Mouse (Mus musculus) hindbrain, embryonic 13.5 days (tissue): ENCODE measurements around the gene Stra6. TPM values are rescaled to one million over a fixed set of nuclear protein-coding genes. Genes with fewer than 3 reads are reported as not detected.

Experiments
- ATAC-seq: fragments of 200-750 bp; cut with Nextera tagmentation; 2 replicates; pipeline ENCODE4 v1.8.0; 2017; ENCODE audit warnings: moderate TSS enrichment; ENCODE audit not compliant: low FRiP score
- H3K27ac ChIP-seq: fragments of 300-500 bp; sonication (generic); 2 replicates; pipeline ENCODE4 v1.5.1; 2015; ENCODE audit warnings: inconsistent platforms, mild to moderate bottlenecking, moderate library complexity
- H3K27me3 ChIP-seq: fragments of 300-500 bp; sonication (generic); 2 replicates; pipeline ENCODE4 v1.6.1; 2015; ENCODE audit warnings: mild to moderate bottlenecking, inconsistent platforms
- H3K36me3 ChIP-seq: fragments of 300-500 bp; sonication (generic); 2 replicates; pipeline ENCODE4 v1.6.1; 2015; ENCODE audit warnings: mild to moderate bottlenecking, inconsistent platforms
- H3K4me1 ChIP-seq: fragments of 300-500 bp; sonication (generic); replicated peaks from 2 replicates; pipeline ENCODE4 v1.6.1; 2015; ENCODE audit warnings: inconsistent platforms
- H3K4me2 ChIP-seq: fragments of 300-500 bp; sonication (generic); 2 replicates; pipeline ENCODE4 v1.6.1; 2015; ENCODE audit warnings: inconsistent platforms, mild to moderate bottlenecking, moderate library complexity
- H3K4me3 ChIP-seq: fragments of 300-500 bp; sonication (generic); 2 replicates; pipeline ENCODE4 v1.5.1; 2015; ENCODE audit warnings: mild to moderate bottlenecking, inconsistent platforms
- H3K9ac ChIP-seq: fragments of 300-500 bp; sonication (generic); 2 replicates; pipeline ENCODE4 v1.6.1; 2015; ENCODE audit warnings: mild to moderate bottlenecking, inconsistent platforms
- H3K9me3 ChIP-seq: fragments of 300-500 bp; sonication (generic); 2 replicates; pipeline ENCODE4 v1.6.1; 2016; ENCODE audit warnings: inconsistent platforms
- WGBS: fragments of 180-500 bp; shearing (Covaris S2); methylation state at CpG from one replicate; pipeline ENCODE4 v1.1.7; 2015; 5-methylcytosine and 5-hydroxymethylcytosine counted together
- polyA plus RNA-seq: library from polyadenylated mRNA; unstranded; fragments of >200 nt; fragmentation: Nextera tagmentation; extraction: Ambion mirVana; gene quantifications from 2 replicates; pipeline ENCODE4 v1.2.1, GENCODE M21; 2015

Gene Stra6
- polyA plus RNA-seq, 1 experiment from 2014 or later = 20.1 TPM

- Histone ChIP-seq H3K4me2 (no peak overlapping the region), H3K9me3 (peaks cover 5% of the 10 kb centered on the region; the same call in 1 of the 2 replicates), H3K9ac (no peak overlapping the region), H3K27ac (no peak overlapping the region), H3K4me3 (no peak overlapping the region), H3K36me3 (no peaks in the 10 kb centered on the region), H3K27me3 (peaks cover 1% of the 10 kb centered on the region; the same call in 1 of the 2 replicates), H3K4me1 (peaks cover 8% of the 10 kb centered on the region)
- 83% methylated on average over 1 of the region's 1 CpGs for WGBS
- ATAC-seq = no peak
These were observed 102.2 kb downstream of the Stra6 start for GRCm38 (mm10) chr9:58165779-58166178.

GRCm38 (mm10) chr9:58168880-58169279 lies 105.3 kb downstream of the Stra6 start:
- no peak overlapping the region for H3K9ac ChIP-seq
- peaks cover 8% of the 10 kb centered on the region for H3K4me1 ChIP-seq
- ATAC-seq = no peak
- no peaks in the 10 kb centered on the region for H3K27me3 ChIP-seq
- H3K36me3 ChIP-seq = no peaks in the 10 kb centered on the region
- H3K4me2 ChIP-seq = no peak overlapping the region
- no peak overlapping the region for H3K4me3 ChIP-seq
- WGBS = 75% methylated on average over 3 of the region's 3 CpGs
- peaks cover 5% of the 10 kb centered on the region; the same call in 1 of the 2 replicates for H3K9me3 ChIP-seq
- H3K27ac ChIP-seq = no peak overlapping the region

- Histone ChIP-seq H3K27ac (no peak overlapping the region), H3K9ac (no peak overlapping the region), H3K4me1 (peaks cover 8% of the 10 kb centered on the region), H3K9me3 (peaks cover 5% of the 10 kb centered on the region; the same call in 1 of the 2 replicates), H3K27me3 (no peaks in the 10 kb centered on the region), H3K4me3 (no peak overlapping the region), H3K4me2 (no peak overlapping the region), H3K36me3 (no peaks in the 10 kb centered on the region)
- 86% methylated on average over 6 of the region's 6 CpGs for WGBS
- ATAC-seq = no peak
These were observed 105.8 kb downstream of the Stra6 start for GRCm38 (mm10) chr9:58169426-58169825.

GRCm38 (mm10) chr9:58172863-58173262 lies 109.3 kb downstream of the Stra6 start:
- WGBS = 67% methylated on average over 2 of the region's 2 CpGs
- Histone ChIP-seq H3K4me2 (no peak overlapping the region), H3K27me3 (no peaks in the 10 kb centered on the region), H3K36me3 (no peaks in the 10 kb centered on the region), H3K27ac (no peak overlapping the region), H3K9me3 (no peaks in the 10 kb centered on the region), H3K4me3 (no peak overlapping the region), H3K4me1 (peaks cover 25% of the 10 kb centered on the region), H3K9ac (no peak overlapping the region)
- no peak for ATAC-seq

GRCm38 (mm10) chr9:58174818-58175251 lies 111.2 kb downstream of the Stra6 start:
- 0 out of 2 replicates have a peak, but pooled peaks cover 17% of the 10 kb centered on the region for H3K4me1 ChIP-seq
- no peak overlapping the region for H3K9ac ChIP-seq
- no peaks in the 10 kb centered on the region for H3K9me3 ChIP-seq
- peak; percentile 61; the same call in 1 of the 2 replicates for ATAC-seq
- H3K4me2 ChIP-seq = no peak overlapping the region
- 25% methylated on average over 5 of the region's 5 CpGs for WGBS
- H3K27ac ChIP-seq = no peak overlapping the region
- no peak overlapping the region for H3K4me3 ChIP-seq
- H3K36me3 ChIP-seq = no peaks in the 10 kb centered on the region
- H3K27me3 ChIP-seq = no peaks in the 10 kb centered on the region

- 53% methylated on average over 5 of the region's 5 CpGs for WGBS
- ATAC-seq = no peak
- no peak overlapping the region for H3K27ac ChIP-seq
These were observed 112.3 kb downstream of the Stra6 start for GRCm38 (mm10) chr9:58175745-58176487.

GRCm38 (mm10) chr9:58177165-58177564 lies 113.6 kb downstream of the Stra6 start:
- WGBS = 57% methylated on average over 4 of the region's 4 CpGs
- H3K27me3 ChIP-seq = no peaks in the 10 kb centered on the region
- no peak for ATAC-seq
- no peak overlapping the region for H3K4me3 ChIP-seq
- H3K27ac ChIP-seq = no peak overlapping the region
- H3K9me3 ChIP-seq = no peaks in the 10 kb centered on the region
- no peaks in the 10 kb centered on the region for H3K36me3 ChIP-seq
- H3K9ac ChIP-seq = no peak overlapping the region
- H3K4me2 ChIP-seq = no peak overlapping the region
- H3K4me1 ChIP-seq = 0 out of 2 replicates have a peak, but pooled peaks cover 19% of the 10 kb centered on the region

More at GRCm38 (mm10) chr9:58175745-58176487, 112.3 kb downstream of the Stra6 start:
- H3K27me3 ChIP-seq = no peaks in the 10 kb centered on the region
- no peaks in the 10 kb centered on the region for H3K9me3 ChIP-seq
- no peak overlapping the region for H3K4me3 ChIP-seq
- H3K36me3 ChIP-seq = no peaks in the 10 kb centered on the region
- H3K9ac ChIP-seq = no peak overlapping the region
- 0 out of 2 replicates have a peak, but pooled peaks cover 19% of the 10 kb centered on the region for H3K4me1 ChIP-seq
- no peak overlapping the region for H3K4me2 ChIP-seq

- ATAC-seq = no peak
- Histone ChIP-seq H3K27ac (no peak overlapping the region), H3K9ac (no peak overlapping the region), H3K36me3 (no peaks in the 10 kb centered on the region), H3K4me2 (no peak overlapping the region), H3K4me3 (no peak overlapping the region), H3K9me3 (no peaks in the 10 kb centered on the region), H3K4me1 (0 out of 2 replicates have a peak, but pooled peaks cover 19% of the 10 kb centered on the region), H3K27me3 (no peaks in the 10 kb centered on the region)
- 92% methylated on average over 2 of the region's 2 CpGs for WGBS
These were observed 115.8 kb downstream of the Stra6 start for GRCm38 (mm10) chr9:58179390-58179789.

GRCm38 (mm10) chr9:58184456-58184855 lies 120.9 kb downstream of the Stra6 start:
- Histone ChIP-seq H3K4me3 (no peak overlapping the region), H3K9ac (no peak overlapping the region), H3K36me3 (no peaks in the 10 kb centered on the region), H3K4me2 (no peak overlapping the region), H3K27ac (no peak overlapping the region), H3K27me3 (0 out of 2 replicates have a peak, but pooled peaks cover under 1% of the 10 kb centered on the region), H3K4me1 (0 out of 2 replicates have a peak, but pooled peaks cover 3% of the 10 kb centered on the region), H3K9me3 (no peaks in the 10 kb centered on the region)
- no peak for ATAC-seq
- 63% methylated on average over 6 of the region's 6 CpGs for WGBS

GRCm38 (mm10) chr9:58194222-58194621 lies 130.6 kb downstream of the Stra6 start:
- Histone ChIP-seq H3K4me2 (no peak overlapping the region), H3K27me3 (peaks cover 64% of the 10 kb centered on the region), H3K27ac (no peak overlapping the region), H3K9me3 (no peaks in the 10 kb centered on the region), H3K4me1 (peaks cover 35% of the 10 kb centered on the region), H3K4me3 (no peak overlapping the region), H3K36me3 (no peaks in the 10 kb centered on the region), H3K9ac (no peak overlapping the region; the same call in 1 of the 2 replicates)
- ATAC-seq = no peak
- 71% methylated on average over 9 of the region's 9 CpGs for WGBS

- Histone ChIP-seq H3K9me3 (no peaks in the 10 kb centered on the region), H3K4me1 (peaks cover 50% of the 10 kb centered on the region), H3K4me3 (peak overlapping the region; percentile 34), H3K9ac (peak overlapping the region; percentile 66), H3K36me3 (no peaks in the 10 kb centered on the region), H3K27me3 (peaks cover 71% of the 10 kb centered on the region), H3K27ac (no peak overlapping the region), H3K4me2 (peak overlapping the region; percentile 58)
- ATAC-seq = no peak
- WGBS = 0% methylated on average over 1 of the region's 1 CpGs
These were observed 132.1 kb downstream of the Stra6 start for GRCm38 (mm10) chr9:58195671-58196070.

- 2% methylated on average over 14 of the region's 14 CpGs for WGBS
- peaks cover 54% of the 10 kb centered on the region for H3K4me1 ChIP-seq
- peaks cover 74% of the 10 kb centered on the region for H3K27me3 ChIP-seq
- H3K9ac ChIP-seq = peak overlapping the region; percentile 66
- no peak overlapping the region for H3K27ac ChIP-seq
- no peaks in the 10 kb centered on the region for H3K9me3 ChIP-seq
- peak overlapping the region; percentile 34 for H3K4me3 ChIP-seq
- H3K4me2 ChIP-seq = peak overlapping the region; percentile 58
- ATAC-seq = no peak
- no peaks in the 10 kb centered on the region for H3K36me3 ChIP-seq
These were observed 132.6 kb downstream of the Stra6 start for GRCm38 (mm10) chr9:58196141-58196540.
